Mouse (Mus musculus) retina, postnatal 1 day (tissue): ENCODE measurements around the gene Tmem164.
"Not testable (repeated sequence)": the region's sequence is repeated elsewhere in the genome, so short reads cannot be mapped to it uniquely, and the experiment has no call there.

Source experiments
- DNase-seq: peaks from one replicate; pipeline ENCODE4 v3.0.0-alpha.2; 2012

Tmem164 gene

GRCm38 (mm10) chrX:142681056-142681615 is at the start of gene Tmem164:
Tmem164 (plus strand) TSS chrX:142681406.
- DNase-seq, result peak; percentile 89

DNA sequence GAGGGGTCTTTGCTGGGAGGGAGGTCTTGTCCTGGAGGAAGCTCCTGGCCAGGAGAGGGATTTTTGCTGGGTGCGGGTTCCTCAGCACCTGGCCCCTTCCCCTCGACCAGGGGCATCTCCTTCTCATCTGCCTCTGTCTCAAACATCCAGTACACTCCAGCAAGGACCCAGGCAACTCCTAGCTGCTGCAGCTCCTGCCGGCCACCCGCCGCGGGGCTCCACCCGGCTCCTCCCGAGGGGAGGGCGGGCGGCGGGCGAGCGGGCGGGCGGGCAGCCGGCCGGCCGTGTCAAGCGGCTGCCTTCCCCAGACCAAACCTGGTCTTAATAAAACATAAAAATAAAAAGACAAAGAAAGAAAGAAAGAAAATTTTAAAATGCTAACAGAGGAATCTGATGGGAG is 48.2 kb upstream of the Tmem164 start:
- not testable (repeated sequence) for DNase-seq

- DNase-seq, result no peak
Measured at GRCm38 (mm10) chrX:142647202-142647601, 34.0 kb upstream of the Tmem164 start.

- DNase-seq, result no peak
Measured at GRCm38 (mm10) chrX:142650117-142650764, 31.0 kb upstream of the Tmem164 start.

GRCm38 (mm10) chrX:142664704-142665422 is 16.3 kb upstream of the Tmem164 start:
- DNase-seq, result no peak

DNA sequence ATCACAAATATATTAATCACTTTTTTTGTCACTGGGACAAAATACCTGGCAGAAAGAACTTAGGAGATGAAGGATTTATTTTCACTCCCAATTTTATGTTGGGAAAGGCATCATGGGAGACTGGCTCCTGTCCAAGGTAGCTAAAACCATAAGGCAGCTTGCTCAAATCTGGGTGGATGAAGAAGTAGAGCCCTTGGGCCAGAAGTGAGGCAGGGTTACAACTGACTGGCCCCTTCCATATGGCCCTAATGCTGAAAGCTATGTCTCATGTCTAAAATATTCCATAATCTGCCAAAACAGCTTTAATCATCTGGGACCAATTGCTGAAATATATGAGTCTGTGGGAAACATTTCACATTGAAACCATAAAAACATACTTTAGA is 15.8 kb upstream of the Tmem164 start:
- no peak for DNase-seq

GRCm38 (mm10) chrX:142669312-142670091 is 11.7 kb upstream of the Tmem164 start:
- DNase-seq, result no peak

DNA sequence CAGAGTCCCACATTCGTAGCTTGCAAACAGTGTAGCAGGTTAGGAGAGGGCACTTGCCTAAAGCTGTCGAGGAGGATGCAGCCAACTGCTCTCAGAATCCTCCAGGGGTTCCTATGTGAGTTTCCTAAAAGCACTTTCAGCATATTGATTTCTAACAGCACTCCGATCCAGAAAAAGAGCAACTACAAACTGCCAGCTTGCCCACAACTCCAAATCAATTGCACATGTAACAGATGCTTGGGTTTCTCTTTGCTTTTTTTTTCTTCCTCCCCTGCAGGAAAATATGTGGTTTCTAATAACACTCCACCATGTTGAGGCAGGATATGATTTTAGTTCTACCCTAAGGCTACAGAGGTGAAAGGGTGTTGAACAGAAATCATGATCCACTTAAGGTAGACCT is 11.1 kb upstream of the Tmem164 start:
- DNase-seq, result no peak

- no peak for DNase-seq
Measured at GRCm38 (mm10) chrX:142671141-142671540, 10.1 kb upstream of the Tmem164 start.

DNA sequence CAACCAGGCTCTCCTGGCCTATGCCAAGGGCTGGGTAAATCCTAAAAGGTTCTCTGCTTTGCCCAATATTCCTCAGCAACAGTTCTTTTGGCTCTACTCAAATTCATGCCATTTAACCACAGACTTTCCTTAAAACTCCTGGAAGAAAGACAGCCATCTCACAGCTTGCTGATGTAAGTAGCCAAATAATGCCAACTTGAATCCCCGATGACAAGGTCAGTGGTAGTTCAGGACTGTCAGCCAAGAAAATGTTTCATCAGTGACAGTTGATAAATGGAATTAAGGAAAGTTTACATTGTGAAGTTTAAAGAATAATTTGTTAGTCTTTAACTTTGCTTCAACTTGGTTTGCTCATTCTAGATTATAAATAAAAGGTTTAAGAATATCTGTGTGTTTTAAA is 8.5 kb upstream of the Tmem164 start:
- no peak for DNase-seq

DNA sequence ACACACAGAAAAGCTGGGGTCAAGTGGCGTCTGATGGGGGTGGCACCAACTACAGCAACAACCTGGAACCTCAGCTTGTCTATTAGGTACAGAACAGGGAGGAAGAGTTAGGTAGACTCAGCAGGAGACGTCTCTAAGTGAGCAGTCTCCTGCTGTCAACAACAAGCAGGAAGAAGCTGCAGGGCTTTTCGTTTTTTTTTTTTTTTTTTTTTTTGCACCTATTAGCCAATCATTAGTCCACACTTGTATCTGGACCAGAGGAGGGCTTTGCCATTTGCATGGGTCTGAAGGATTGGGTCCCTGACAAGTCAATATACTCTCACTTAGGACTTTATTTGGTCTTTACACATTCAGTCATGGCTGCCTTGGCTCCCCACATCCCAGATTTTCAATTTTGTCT is 4.0 kb upstream of the Tmem164 start:
- DNase-seq, result no peak

DNA sequence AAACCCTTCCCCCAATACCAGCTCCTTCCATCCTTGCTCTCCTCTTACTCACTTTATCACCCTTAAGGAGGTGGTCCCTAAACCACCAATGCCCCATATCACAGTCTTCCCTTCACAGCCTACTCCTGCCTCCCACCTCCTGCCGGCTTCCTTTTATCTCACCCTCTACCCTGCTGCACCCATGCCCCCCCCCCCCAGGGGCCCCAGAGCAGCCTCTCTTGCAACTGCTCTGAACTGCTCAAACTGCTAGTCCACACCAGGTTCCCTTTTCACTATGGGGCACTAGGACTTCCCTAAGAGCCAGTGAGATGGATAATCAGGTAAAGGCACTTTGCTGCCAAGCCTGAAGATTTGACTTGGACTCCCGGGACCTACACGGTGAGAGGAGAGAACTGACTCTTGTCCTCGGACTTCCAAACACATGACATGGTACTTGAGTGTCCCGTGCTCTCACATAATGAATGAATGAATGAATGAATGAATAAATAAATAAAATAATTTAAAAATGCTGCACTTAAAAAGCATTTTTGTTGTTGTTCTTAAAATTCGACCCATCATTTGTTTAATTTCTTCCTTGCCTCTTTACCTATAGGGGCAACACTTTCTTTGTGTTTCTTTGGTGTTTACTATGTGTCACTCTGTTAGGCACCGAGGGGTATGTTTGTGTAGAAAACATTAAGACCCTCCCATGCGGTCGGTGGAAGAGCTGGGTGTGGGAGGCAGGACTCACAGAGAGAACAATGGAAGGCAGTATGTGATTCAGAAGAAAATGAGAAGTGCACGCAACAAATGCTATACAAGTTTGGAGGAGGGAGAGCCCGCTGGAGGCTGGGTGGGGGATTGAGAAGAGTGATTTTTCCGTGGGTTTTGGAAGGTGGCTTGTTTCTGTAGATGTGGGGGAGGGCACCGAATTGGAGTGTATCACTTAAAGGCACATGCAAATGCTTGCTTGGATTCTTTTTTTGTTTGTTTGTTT is 2.4 kb upstream of the Tmem164 start:
- no peak for DNase-seq

GRCm38 (mm10) chrX:142679502-142680250 is 1.5 kb upstream of the Tmem164 start:
- no peak for DNase-seq

- DNase-seq, result peak; percentile 53
Measured at GRCm38 (mm10) chrX:142680391-142681055, 683 bp upstream of the Tmem164 start.

GRCm38 (mm10) chrX:142681616-142682141 is 473 bp downstream of the Tmem164 start:
- DNase-seq, result no peak

GRCm38 (mm10) chrX:142682176-142682820 is 1.1 kb downstream of the Tmem164 start:
- peak; percentile 43 for DNase-seq

DNA sequence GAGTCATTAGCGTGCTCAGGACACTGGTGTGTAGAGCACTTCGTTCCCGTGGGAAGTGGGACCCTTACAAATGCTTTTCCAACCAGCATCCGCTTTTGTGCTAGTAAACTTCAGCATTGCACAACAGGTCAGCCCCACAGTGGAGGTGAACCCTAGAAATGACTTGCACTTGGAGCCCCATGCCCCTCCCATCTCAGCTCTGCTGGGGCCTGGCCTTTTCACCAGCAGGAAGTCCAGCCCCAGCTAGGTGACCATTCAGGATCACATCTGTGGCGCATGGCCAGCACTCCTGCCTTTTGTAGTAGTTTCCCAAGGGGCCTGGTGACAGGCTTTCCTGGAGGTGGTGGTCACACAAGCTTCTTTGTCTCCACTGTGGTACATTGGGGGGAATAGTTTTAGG is 1.8 kb downstream of the Tmem164 start:
- DNase-seq, result peak; percentile 7

- DNase-seq, result no peak
Measured at GRCm38 (mm10) chrX:142684674-142685073, 3.5 kb downstream of the Tmem164 start.

- no peak for DNase-seq
Measured at GRCm38 (mm10) chrX:142685676-142686075, 4.5 kb downstream of the Tmem164 start.

DNA sequence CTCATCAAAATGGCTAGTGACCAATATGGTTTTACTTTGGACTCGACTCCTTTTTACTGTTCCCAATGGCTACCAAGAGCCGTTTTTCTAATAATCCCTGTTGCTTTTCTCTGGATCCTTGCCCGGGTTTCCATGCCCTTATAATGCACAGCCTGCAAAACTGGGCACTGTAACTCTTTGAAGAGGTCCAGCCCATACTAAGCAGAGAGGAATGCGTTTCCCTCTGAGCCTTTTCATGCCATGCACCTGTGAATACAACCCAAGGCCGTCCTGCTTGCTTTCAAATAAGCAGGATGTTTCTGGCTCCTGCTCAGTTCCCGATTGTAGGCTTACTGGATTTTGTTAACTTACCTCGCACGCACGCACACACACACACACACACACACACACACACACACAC is 7.3 kb downstream of the Tmem164 start:
- DNase-seq, result no peak
